Mouse (Mus musculus): ENCODE measurements at regions not wholly inside any gene's neighbourhood (a gene's known extent, or its start where the extent isn't known, plus 50 kb on each side); places are given as distances from the start of the nearest gene placed in this dataset.

- WGBS (ENCODE audit: insufficient replicate concordance): 49% methylated on average over 3 of the region's 3 CpGs
- H3K36me3 ChIP-seq (replicated peaks; ENCODE audit: control insufficient read depth, insufficient read depth, low read depth): no peaks in the 10 kb centered on the region
- H3K4me1 ChIP-seq (replicated peaks; ENCODE audit: control insufficient read depth in 2 of 2, insufficient read depth in 2 of 2, low read length in 1 of 2): no peaks in the 10 kb centered on the region
- no peaks in the 10 kb centered on the region for H3K27me3 ChIP-seq (ENCODE audit: control insufficient read depth, insufficient read depth, low read length)
- no peak overlapping the region for H3K4me3 ChIP-seq (ENCODE audit: insufficient read depth in 1 of 2, low read depth in 2 of 2, low read length in 2 of 2)
- H3K9me3 ChIP-seq (ENCODE audit: control insufficient read depth, low read length): no peaks in the 10 kb centered on the region
- no peak overlapping the region for H3K27ac ChIP-seq
- TF ChIP-seq CTCF (IDR thresholded peaks at IDR 0.05; ENCODE audit: low read depth) (no peak), EP300 (IDR thresholded peaks at IDR 0.05; ENCODE audit: low read depth) (no peak)
- DNase-seq (ENCODE audit: low read depth in 3 of 3, low spot score in 3 of 3): no peak
- H3K4me2 ChIP-seq (ENCODE audit: low read depth): no peak overlapping the region
- ATAC-seq (ENCODE audit: insufficient read depth): no peak
- no peak overlapping the region for H3K9ac ChIP-seq (replicated peaks)
Observed at GRCm38 (mm10) chr11:18354866-18355265, 401.2 kb upstream of the Etaa1 start.

GRCm38 (mm10) chr11:18354156-18354555 lies 400.5 kb upstream of the Etaa1 start:
- Histone ChIP-seq H3K27ac (no peak overlapping the region), H3K9me3 (ENCODE audit: control insufficient read depth, low read length) (no peaks in the 10 kb centered on the region), H3K36me3 (replicated peaks; ENCODE audit: control insufficient read depth, insufficient read depth, low read depth) (no peaks in the 10 kb centered on the region), H3K4me1 (replicated peaks; ENCODE audit: control insufficient read depth in 2 of 2, insufficient read depth in 2 of 2, low read length in 1 of 2) (no peaks in the 10 kb centered on the region), H3K27me3 (ENCODE audit: control insufficient read depth, insufficient read depth, low read length) (no peaks in the 10 kb centered on the region), H3K4me3 (ENCODE audit: insufficient read depth in 1 of 2, low read depth in 2 of 2, low read length in 2 of 2) (no peak overlapping the region), H3K4me2 (ENCODE audit: low read depth) (no peak overlapping the region), H3K9ac (replicated peaks) (no peak overlapping the region)
- ATAC-seq (ENCODE audit: insufficient read depth) (no peak), DNase-seq (ENCODE audit: low read depth in 3 of 3, low spot score in 3 of 3) (no peak)
- 64% methylated on average over 4 of the region's 4 CpGs for WGBS (ENCODE audit: insufficient replicate concordance)
- TF ChIP-seq EP300 (IDR thresholded peaks at IDR 0.05; ENCODE audit: low read depth) (no peak), CTCF (IDR thresholded peaks at IDR 0.05; ENCODE audit: low read depth) (no peak)

GRCm38 (mm10) chr11:18347841-18348240 lies 394.2 kb upstream of the Etaa1 start:
- Histone ChIP-seq H3K27me3 (ENCODE audit: control insufficient read depth, insufficient read depth, low read length) (no peaks in the 10 kb centered on the region), H3K4me1 (replicated peaks; ENCODE audit: control insufficient read depth in 2 of 2, insufficient read depth in 2 of 2, low read length in 1 of 2) (no peaks in the 10 kb centered on the region), H3K36me3 (replicated peaks; ENCODE audit: control insufficient read depth, insufficient read depth, low read depth) (no peaks in the 10 kb centered on the region), H3K9ac (replicated peaks) (no peak overlapping the region), H3K9me3 (ENCODE audit: control insufficient read depth, low read length) (no peaks in the 10 kb centered on the region), H3K4me3 (ENCODE audit: insufficient read depth in 1 of 2, low read depth in 2 of 2, low read length in 2 of 2) (no peak overlapping the region), H3K4me2 (ENCODE audit: low read depth) (no peak overlapping the region), H3K27ac (no peak overlapping the region)
- TF ChIP-seq EP300 (IDR thresholded peaks at IDR 0.05; ENCODE audit: low read depth): no peak
- TF ChIP-seq CTCF (IDR thresholded peaks at IDR 0.05; ENCODE audit: low read depth): no peak
- WGBS (ENCODE audit: insufficient replicate concordance): 57% methylated on average over 3 of the region's 3 CpGs
- ATAC-seq (ENCODE audit: insufficient read depth) (no peak), DNase-seq (ENCODE audit: low read depth in 3 of 3, low spot score in 3 of 3) (no peak)

- ATAC-seq (ENCODE audit: insufficient read depth) (no peak), DNase-seq (ENCODE audit: low read depth in 3 of 3, low spot score in 3 of 3) (no peak)
- Histone ChIP-seq H3K4me2 (ENCODE audit: low read depth) (no peak overlapping the region), H3K27me3 (ENCODE audit: control insufficient read depth, insufficient read depth, low read length) (no peaks in the 10 kb centered on the region), H3K27ac (no peak overlapping the region), H3K9me3 (ENCODE audit: control insufficient read depth, low read length) (no peaks in the 10 kb centered on the region), H3K9ac (replicated peaks) (no peak overlapping the region), H3K4me3 (ENCODE audit: insufficient read depth in 1 of 2, low read depth in 2 of 2, low read length in 2 of 2) (no peak overlapping the region), H3K36me3 (replicated peaks; ENCODE audit: control insufficient read depth, insufficient read depth, low read depth) (no peaks in the 10 kb centered on the region), H3K4me1 (replicated peaks; ENCODE audit: control insufficient read depth in 2 of 2, insufficient read depth in 2 of 2, low read length in 1 of 2) (no peaks in the 10 kb centered on the region)
- 50% methylated on average over 8 of the region's 8 CpGs for WGBS (ENCODE audit: insufficient replicate concordance)
- TF ChIP-seq CTCF (IDR thresholded peaks at IDR 0.05; ENCODE audit: low read depth) (no peak), EP300 (IDR thresholded peaks at IDR 0.05; ENCODE audit: low read depth) (no peak)
Observed at GRCm38 (mm10) chr11:18313510-18314301, 360.0 kb upstream of the Etaa1 start.

GRCm38 (mm10) chr11:18296194-18297125 lies 342.8 kb upstream of the Etaa1 start:
- no peak for TF ChIP-seq CTCF (IDR thresholded peaks at IDR 0.05; ENCODE audit: low read depth)
- no peak for TF ChIP-seq EP300 (IDR thresholded peaks at IDR 0.05; ENCODE audit: low read depth)
- H3K27me3 ChIP-seq (ENCODE audit: control insufficient read depth, insufficient read depth, low read length): no peaks in the 10 kb centered on the region
- ATAC-seq (ENCODE audit: insufficient read depth) (no peak), DNase-seq (ENCODE audit: low read depth in 3 of 3, low spot score in 3 of 3) (no peak)
- no peaks in the 10 kb centered on the region for H3K4me1 ChIP-seq (replicated peaks; ENCODE audit: control insufficient read depth in 2 of 2, insufficient read depth in 2 of 2, low read length in 1 of 2)
- WGBS (ENCODE audit: insufficient replicate concordance): 33% methylated on average over 2 of the region's 2 CpGs
- H3K36me3 ChIP-seq (replicated peaks; ENCODE audit: control insufficient read depth, insufficient read depth, low read depth): no peaks in the 10 kb centered on the region
- no peak overlapping the region for H3K4me3 ChIP-seq (ENCODE audit: insufficient read depth in 1 of 2, low read depth in 2 of 2, low read length in 2 of 2)
- H3K9me3 ChIP-seq (ENCODE audit: control insufficient read depth, low read length): no peaks in the 10 kb centered on the region
- no peak overlapping the region for H3K4me2 ChIP-seq (ENCODE audit: low read depth)
- no peak overlapping the region for H3K27ac ChIP-seq
- no peak overlapping the region for H3K9ac ChIP-seq (replicated peaks)

All from liver, embryonic 14.5 days (tissue).